Mouse (Mus musculus): ENCODE measurements at regions not wholly inside any gene's neighbourhood (a gene's known extent, or its start where the extent isn't known, plus 50 kb on each side); places are given as distances from the start of the nearest gene placed in this dataset.

- Histone ChIP-seq H3K27me3 (ENCODE audit: control insufficient read depth, insufficient read depth, insufficient read length) (no peaks in the 10 kb centered on the region), H3K79me2 (ENCODE audit: control insufficient read depth, insufficient read depth) (no peaks in the 10 kb centered on the region), H3ac (ENCODE audit: control insufficient read depth, insufficient read length, low read depth) (no peak overlapping the region), H3K36me3 (ENCODE audit: control insufficient read depth, insufficient read depth) (no peaks in the 10 kb centered on the region), H3K4me3 (ENCODE audit: insufficient read depth, poor library complexity, severe bottlenecking) (no peak overlapping the region), H3K79me3 (ENCODE audit: low read depth) (no peaks in the 10 kb centered on the region)
- TF ChIP-seq MYOD1 (IDR thresholded peaks at IDR 0.05; ENCODE audit: control insufficient read depth, insufficient read length, low read depth) (no peak), CTCF (IDR thresholded peaks at IDR 0.05; ENCODE audit: control insufficient read depth, insufficient read depth, insufficient read length) (no peak), USF1 (IDR thresholded peaks at IDR 0.05; ENCODE audit: low read depth) (no peak)
These were observed 99.0 kb upstream of the Klf3 start for GRCm38 (mm10) chr5:64704144-64704543.

GRCm38 (mm10) chr5:64706586-64706985, 96.6 kb upstream of the Klf3 start:
- no peaks in the 10 kb centered on the region for H3K27me3 ChIP-seq (ENCODE audit: control insufficient read depth, insufficient read depth, insufficient read length)
- no peaks in the 10 kb centered on the region for H3K79me3 ChIP-seq (ENCODE audit: low read depth)
- no peak overlapping the region for H3ac ChIP-seq (ENCODE audit: control insufficient read depth, insufficient read length, low read depth)
- H3K4me3 ChIP-seq (ENCODE audit: insufficient read depth, poor library complexity, severe bottlenecking), result no peak overlapping the region
- no peak for TF ChIP-seq MYOD1 (IDR thresholded peaks at IDR 0.05; ENCODE audit: control insufficient read depth, insufficient read length, low read depth)
- TF ChIP-seq CEBPB (IDR thresholded peaks at IDR 0.05; ENCODE audit: low read depth), result no peak
- no peak for TF ChIP-seq CTCF (IDR thresholded peaks at IDR 0.05; ENCODE audit: control insufficient read depth, insufficient read depth, insufficient read length)
- TF ChIP-seq USF1 (IDR thresholded peaks at IDR 0.05; ENCODE audit: low read depth), result no peak
- no peak for TF ChIP-seq FOSL1 (IDR thresholded peaks at IDR 0.05; ENCODE audit: insufficient read depth, low read length, poor library complexity, severe bottlenecking)
- no peak for TF ChIP-seq MYOG (IDR thresholded peaks at IDR 0.05; ENCODE audit: control insufficient read depth, extremely low read depth, insufficient read length)
- H3K79me2 ChIP-seq (ENCODE audit: control insufficient read depth, insufficient read depth), result no peaks in the 10 kb centered on the region
- no peaks in the 10 kb centered on the region for H3K36me3 ChIP-seq (ENCODE audit: control insufficient read depth, insufficient read depth)

- Histone ChIP-seq H3K36me3 (ENCODE audit: control insufficient read depth, insufficient read depth) (no peaks in the 10 kb centered on the region), H3K79me3 (ENCODE audit: low read depth) (no peaks in the 10 kb centered on the region), H3K4me3 (ENCODE audit: insufficient read depth, poor library complexity, severe bottlenecking) (no peak overlapping the region), H3K79me2 (ENCODE audit: control insufficient read depth, insufficient read depth) (no peaks in the 10 kb centered on the region), H3ac (ENCODE audit: control insufficient read depth, insufficient read length, low read depth) (no peak overlapping the region), H3K27me3 (ENCODE audit: control insufficient read depth, insufficient read depth, insufficient read length) (no peaks in the 10 kb centered on the region)
- TF ChIP-seq MYOG (IDR thresholded peaks at IDR 0.05; ENCODE audit: control insufficient read depth, extremely low read depth, insufficient read length) (no peak), FOSL1 (IDR thresholded peaks at IDR 0.05; ENCODE audit: insufficient read depth, low read length, poor library complexity, severe bottlenecking) (no peak), MYOD1 (IDR thresholded peaks at IDR 0.05; ENCODE audit: control insufficient read depth, insufficient read length, low read depth) (no peak), CTCF (IDR thresholded peaks at IDR 0.05; ENCODE audit: control insufficient read depth, insufficient read depth, insufficient read length) (no peak)
These were observed 94.0 kb upstream of the Klf3 start for GRCm38 (mm10) chr5:64709146-64709545.

- no peaks in the 10 kb centered on the region for H3K27me3 ChIP-seq (ENCODE audit: control insufficient read depth, insufficient read depth, insufficient read length)
- H3K79me3 ChIP-seq (ENCODE audit: low read depth), result no peaks in the 10 kb centered on the region
- no peak overlapping the region for H3K4me3 ChIP-seq (ENCODE audit: insufficient read depth, poor library complexity, severe bottlenecking)
- H3K36me3 ChIP-seq (ENCODE audit: control insufficient read depth, insufficient read depth), result no peaks in the 10 kb centered on the region
- H3ac ChIP-seq (ENCODE audit: control insufficient read depth, insufficient read length, low read depth), result no peak overlapping the region
- no peak for TF ChIP-seq MAX (IDR thresholded peaks at IDR 0.05)
- no peak for TF ChIP-seq MYOG (IDR thresholded peaks at IDR 0.05; ENCODE audit: control insufficient read depth, extremely low read depth, insufficient read length)
- no peak for TF ChIP-seq CTCF (IDR thresholded peaks at IDR 0.05; ENCODE audit: control insufficient read depth, insufficient read depth, insufficient read length)
- TF ChIP-seq MYOD1 (IDR thresholded peaks at IDR 0.05; ENCODE audit: control insufficient read depth, insufficient read length, low read depth), result no peak
- TF ChIP-seq USF1 (IDR thresholded peaks at IDR 0.05; ENCODE audit: low read depth), result no peak
- TF ChIP-seq FOSL1 (IDR thresholded peaks at IDR 0.05; ENCODE audit: insufficient read depth, low read length, poor library complexity, severe bottlenecking), result no peak
- no peak for TF ChIP-seq CEBPB (IDR thresholded peaks at IDR 0.05; ENCODE audit: low read depth)
- H3K79me2 ChIP-seq (ENCODE audit: control insufficient read depth, insufficient read depth), result no peaks in the 10 kb centered on the region
These were observed 93.0 kb upstream of the Klf3 start for GRCm38 (mm10) chr5:64710236-64710635.

- H3K4me3 ChIP-seq (ENCODE audit: insufficient read depth, poor library complexity, severe bottlenecking), result no peak overlapping the region
- H3ac ChIP-seq (ENCODE audit: control insufficient read depth, insufficient read length, low read depth), result no peak overlapping the region
- no peaks in the 10 kb centered on the region for H3K27me3 ChIP-seq (ENCODE audit: control insufficient read depth, insufficient read depth, insufficient read length)
- no peaks in the 10 kb centered on the region for H3K79me2 ChIP-seq (ENCODE audit: control insufficient read depth, insufficient read depth)
- H3K36me3 ChIP-seq (ENCODE audit: control insufficient read depth, insufficient read depth), result no peaks in the 10 kb centered on the region
- no peak for TF ChIP-seq MAX (IDR thresholded peaks at IDR 0.05)
- TF ChIP-seq MYOD1 (IDR thresholded peaks at IDR 0.05; ENCODE audit: control insufficient read depth, insufficient read length, low read depth), result no peak
- no peak for TF ChIP-seq MYOG (IDR thresholded peaks at IDR 0.05; ENCODE audit: control insufficient read depth, extremely low read depth, insufficient read length)
- no peak for TF ChIP-seq USF1 (IDR thresholded peaks at IDR 0.05; ENCODE audit: low read depth)
- TF ChIP-seq CTCF (IDR thresholded peaks at IDR 0.05; ENCODE audit: control insufficient read depth, insufficient read depth, insufficient read length), result no peak
- no peak for TF ChIP-seq CEBPB (IDR thresholded peaks at IDR 0.05; ENCODE audit: low read depth)
- no peak for TF ChIP-seq FOSL1 (IDR thresholded peaks at IDR 0.05; ENCODE audit: insufficient read depth, low read length, poor library complexity, severe bottlenecking)
- no peaks in the 10 kb centered on the region for H3K79me3 ChIP-seq (ENCODE audit: low read depth)
These were observed 92.2 kb upstream of the Klf3 start for GRCm38 (mm10) chr5:64710968-64711367.

- no peaks in the 10 kb centered on the region for H3K36me3 ChIP-seq (ENCODE audit: control insufficient read depth, insufficient read depth)
- no peak for TF ChIP-seq CTCF (IDR thresholded peaks at IDR 0.05; ENCODE audit: control insufficient read depth, insufficient read depth, insufficient read length)
- TF ChIP-seq MYOD1 (IDR thresholded peaks at IDR 0.05; ENCODE audit: control insufficient read depth, insufficient read length, low read depth), result no peak
- TF ChIP-seq FOSL1 (IDR thresholded peaks at IDR 0.05; ENCODE audit: insufficient read depth, low read length, poor library complexity, severe bottlenecking), result no peak
- TF ChIP-seq CEBPB (IDR thresholded peaks at IDR 0.05; ENCODE audit: low read depth), result no peak
- TF ChIP-seq USF1 (IDR thresholded peaks at IDR 0.05; ENCODE audit: low read depth), result no peak
- no peak for TF ChIP-seq MYOG (IDR thresholded peaks at IDR 0.05; ENCODE audit: control insufficient read depth, extremely low read depth, insufficient read length)
- TF ChIP-seq MAX (IDR thresholded peaks at IDR 0.05), result no peak
- H3ac ChIP-seq (ENCODE audit: control insufficient read depth, insufficient read length, low read depth), result no peak overlapping the region
- H3K79me2 ChIP-seq (ENCODE audit: control insufficient read depth, insufficient read depth), result no peaks in the 10 kb centered on the region
- no peak overlapping the region for H3K4me3 ChIP-seq (ENCODE audit: insufficient read depth, poor library complexity, severe bottlenecking)
- no peaks in the 10 kb centered on the region for H3K79me3 ChIP-seq (ENCODE audit: low read depth)
- no peaks in the 10 kb centered on the region for H3K27me3 ChIP-seq (ENCODE audit: control insufficient read depth, insufficient read depth, insufficient read length)
These were observed 89.0 kb upstream of the Klf3 start for GRCm38 (mm10) chr5:64714221-64714653.
